Mouse (Mus musculus): Measurements from ENCODE around the gene Arpp21. TPM values are rescaled to one million over a fixed set of nuclear protein-coding genes. Genes with fewer than 3 reads are reported as not detected.

Arpp21 gene
- total and polyA plus RNA-seq, 2 experiments from 2014 or later, result 58.5 to 91.3 TPM

DNA sequence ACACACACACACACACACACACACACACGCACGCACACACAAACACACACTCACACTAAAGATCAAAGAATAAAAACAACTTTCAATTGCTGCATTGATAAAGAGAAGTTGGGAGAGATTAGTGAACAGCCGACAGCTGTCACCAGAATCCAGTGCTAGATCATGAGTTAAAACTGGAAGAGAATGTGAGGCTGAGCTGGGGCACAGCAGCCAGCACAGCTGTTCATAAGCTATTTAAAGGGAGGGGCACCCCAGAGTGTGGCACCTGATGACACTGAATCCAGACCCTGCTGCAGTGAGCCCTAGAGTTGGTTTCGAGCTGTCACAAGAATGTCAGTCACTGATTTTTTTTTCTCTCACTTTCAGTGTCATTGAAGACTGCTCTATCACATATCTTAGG, 14.0 kb upstream of the Arpp21 start:
- DNase-seq (ENCODE audit: low spot score), result no peak
- H3K27me3 ChIP-seq (ENCODE audit: insufficient read depth, low read length), result no peaks in the 10 kb centered on the region
- H3K27ac ChIP-seq (ENCODE audit: low read depth, low read length), result no peak overlapping the region
- no peak for TF ChIP-seq CTCF (IDR thresholded peaks at IDR 0.05)
- WGBS, result 87% methylated on average over 4 of the region's 4 CpGs
- H3K9ac ChIP-seq (replicated peaks; ENCODE audit: low read length, poor library complexity, severe bottlenecking), result no peak overlapping the region
- ATAC-seq (ENCODE audit: low FRiP score), result no peak
- no peaks in the 10 kb centered on the region for H3K36me3 ChIP-seq (ENCODE audit: insufficient read depth, low read length)
- H3K4me1 ChIP-seq (ENCODE audit: insufficient read depth, low read length), result no peaks in the 10 kb centered on the region
- no peak overlapping the region for H3K4me3 ChIP-seq (ENCODE audit: low read depth, low read length)
- no peaks in the 10 kb centered on the region for H3K9me3 ChIP-seq (ENCODE audit: low read length)
- no peak overlapping the region for H3K4me2 ChIP-seq (ENCODE audit: low read depth, low read length, poor library complexity, severe bottlenecking)

- Histone ChIP-seq H3K4me1 (ENCODE audit: insufficient read depth, low read length) (no peaks in the 10 kb centered on the region), H3K27me3 (ENCODE audit: insufficient read depth, low read length) (no peaks in the 10 kb centered on the region), H3K4me3 (ENCODE audit: low read depth, low read length) (no peak overlapping the region), H3K27ac (ENCODE audit: low read depth, low read length) (no peak overlapping the region), H3K9me3 (ENCODE audit: low read length) (no peaks in the 10 kb centered on the region), H3K4me2 (ENCODE audit: low read depth, low read length, poor library complexity, severe bottlenecking) (no peak overlapping the region), H3K36me3 (ENCODE audit: insufficient read depth, low read length) (no peaks in the 10 kb centered on the region), H3K9ac (replicated peaks; ENCODE audit: low read length, poor library complexity, severe bottlenecking) (no peak overlapping the region)
- no peak for TF ChIP-seq CTCF (IDR thresholded peaks at IDR 0.05)
- no peak for DNase-seq (ENCODE audit: low spot score)
- WGBS, result 80% methylated on average over 2 of the region's 2 CpGs
- ATAC-seq (ENCODE audit: low FRiP score), result no peak
Observed at GRCm38 (mm10) chr9:112247183-112247582, 11.4 kb upstream of the Arpp21 start.

DNA sequence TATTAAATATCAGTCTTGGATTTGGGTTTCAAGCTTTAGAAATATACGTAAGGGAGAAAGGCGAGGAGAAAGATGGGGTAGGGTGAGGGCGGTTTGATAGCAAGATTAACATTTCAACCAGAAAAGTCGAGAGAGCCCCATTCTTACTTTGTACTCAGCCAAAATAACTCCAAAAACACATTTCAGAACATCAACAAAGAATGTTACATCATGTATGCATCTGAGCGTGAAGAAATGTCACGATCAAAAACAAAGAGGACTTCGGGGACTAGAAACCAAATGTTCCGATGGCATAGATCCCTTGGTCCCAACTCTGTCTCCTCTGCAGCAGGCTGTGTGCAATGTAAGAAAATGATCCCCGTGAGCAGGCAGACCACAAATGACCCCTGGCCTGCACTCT, 2.4 kb upstream of the Arpp21 start:
- Histone ChIP-seq H3K27ac (ENCODE audit: low read depth, low read length) (no peak overlapping the region), H3K4me3 (ENCODE audit: low read depth, low read length) (no peak overlapping the region), H3K9me3 (ENCODE audit: low read length) (no peaks in the 10 kb centered on the region), H3K4me1 (ENCODE audit: insufficient read depth, low read length) (no peaks in the 10 kb centered on the region), H3K27me3 (ENCODE audit: insufficient read depth, low read length) (no peaks in the 10 kb centered on the region), H3K4me2 (ENCODE audit: low read depth, low read length, poor library complexity, severe bottlenecking) (no peak overlapping the region), H3K9ac (replicated peaks; ENCODE audit: low read length, poor library complexity, severe bottlenecking) (no peak overlapping the region), H3K36me3 (ENCODE audit: insufficient read depth, low read length) (no peaks in the 10 kb centered on the region)
- 81% methylated on average over 9 of the region's 9 CpGs for WGBS
- ATAC-seq (ENCODE audit: low FRiP score) (no peak), DNase-seq (ENCODE audit: low spot score) (no peak)
- no peak for TF ChIP-seq CTCF (IDR thresholded peaks at IDR 0.05)

GRCm38 (mm10) chr9:112236551-112236950, 813 bp upstream of the Arpp21 start:
- WGBS, result 72% methylated on average over 8 of the region's 8 CpGs
- no peak for ATAC-seq (ENCODE audit: low FRiP score)
- Histone ChIP-seq H3K4me3 (ENCODE audit: low read depth, low read length) (no peak overlapping the region), H3K4me2 (ENCODE audit: low read depth, low read length, poor library complexity, severe bottlenecking) (no peak overlapping the region), H3K27me3 (ENCODE audit: insufficient read depth, low read length) (no peaks in the 10 kb centered on the region), H3K9ac (replicated peaks; ENCODE audit: low read length, poor library complexity, severe bottlenecking) (no peak overlapping the region), H3K4me1 (ENCODE audit: insufficient read depth, low read length) (no peaks in the 10 kb centered on the region), H3K36me3 (ENCODE audit: insufficient read depth, low read length) (no peaks in the 10 kb centered on the region), H3K27ac (ENCODE audit: low read depth, low read length) (no peak overlapping the region), H3K9me3 (ENCODE audit: low read length) (no peaks in the 10 kb centered on the region)
- no peak for TF ChIP-seq CTCF (IDR thresholded peaks at IDR 0.05)
- DNase-seq (ENCODE audit: low spot score), result peak; percentile 24

GRCm38 (mm10) chr9:112235041-112235695, 570 bp downstream of the Arpp21 start:
- Histone ChIP-seq H3K27me3 (ENCODE audit: insufficient read depth, low read length) (no peaks in the 10 kb centered on the region), H3K4me1 (ENCODE audit: insufficient read depth, low read length) (no peaks in the 10 kb centered on the region), H3K36me3 (ENCODE audit: insufficient read depth, low read length) (no peaks in the 10 kb centered on the region), H3K4me3 (ENCODE audit: low read depth, low read length) (peak overlapping the region; percentile 73), H3K9ac (replicated peaks; ENCODE audit: low read length, poor library complexity, severe bottlenecking) (peak overlapping the region; percentile 94), H3K9me3 (ENCODE audit: low read length) (no peaks in the 10 kb centered on the region), H3K27ac (ENCODE audit: low read depth, low read length) (peak overlapping the region; percentile 96), H3K4me2 (ENCODE audit: low read depth, low read length, poor library complexity, severe bottlenecking) (peak overlapping the region; percentile 85)
- under 1% methylated on average over 43 of the region's 44 CpGs for WGBS
- peak; percentile 83 for ATAC-seq (ENCODE audit: low FRiP score)
- TF ChIP-seq CTCF (IDR thresholded peaks at IDR 0.05), result peak; percentile 29; the same call in 1 of the 2 replicates
- peak; percentile 86 for DNase-seq (ENCODE audit: low spot score)

DNA sequence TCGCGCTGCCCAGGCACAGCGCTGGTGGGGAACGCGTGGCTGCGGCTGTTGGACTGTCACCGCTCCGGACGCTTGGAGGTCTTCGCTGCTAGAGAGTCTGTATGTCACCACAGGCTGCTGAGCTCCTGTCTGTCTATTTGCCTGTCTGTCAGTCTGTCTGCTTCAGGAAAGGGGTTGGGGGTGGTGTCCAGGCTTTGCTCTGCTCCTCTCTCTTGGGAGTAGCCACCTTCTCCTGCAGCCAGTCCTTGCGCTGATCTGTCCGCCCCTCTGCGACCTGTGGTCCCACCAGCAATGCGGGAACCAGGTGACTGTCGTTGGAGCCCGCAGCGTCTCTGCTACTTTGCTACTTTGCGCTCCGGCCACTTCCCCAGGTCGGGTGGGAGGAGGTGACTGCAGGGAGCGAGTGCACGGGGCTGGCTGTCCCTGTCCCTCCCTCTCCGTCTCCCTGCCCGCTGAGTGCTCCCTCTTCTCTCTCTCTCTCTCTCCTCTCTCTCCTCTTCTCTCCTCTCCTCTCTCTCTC, 1.2 kb downstream of the Arpp21 start:
- peak overlapping the region; percentile 94 for H3K9ac ChIP-seq (replicated peaks; ENCODE audit: low read length, poor library complexity, severe bottlenecking)
- peak; percentile 53 for DNase-seq (ENCODE audit: low spot score)
- peak; percentile 71 for ATAC-seq (ENCODE audit: low FRiP score)
- H3K9me3 ChIP-seq (ENCODE audit: low read length), result no peaks in the 10 kb centered on the region
- under 1% methylated on average over 24 of the region's 24 CpGs for WGBS
- H3K4me3 ChIP-seq (ENCODE audit: low read depth, low read length), result peak overlapping the region; percentile 73
- peak overlapping the region; percentile 85 for H3K4me2 ChIP-seq (ENCODE audit: low read depth, low read length, poor library complexity, severe bottlenecking)
- H3K27me3 ChIP-seq (ENCODE audit: insufficient read depth, low read length), result no peaks in the 10 kb centered on the region
- peak overlapping the region; percentile 96 for H3K27ac ChIP-seq (ENCODE audit: low read depth, low read length)
- no peaks in the 10 kb centered on the region for H3K36me3 ChIP-seq (ENCODE audit: insufficient read depth, low read length)
- no peak for TF ChIP-seq CTCF (IDR thresholded peaks at IDR 0.05)
- no peaks in the 10 kb centered on the region for H3K4me1 ChIP-seq (ENCODE audit: insufficient read depth, low read length)
